In the genomic region with DNA sequence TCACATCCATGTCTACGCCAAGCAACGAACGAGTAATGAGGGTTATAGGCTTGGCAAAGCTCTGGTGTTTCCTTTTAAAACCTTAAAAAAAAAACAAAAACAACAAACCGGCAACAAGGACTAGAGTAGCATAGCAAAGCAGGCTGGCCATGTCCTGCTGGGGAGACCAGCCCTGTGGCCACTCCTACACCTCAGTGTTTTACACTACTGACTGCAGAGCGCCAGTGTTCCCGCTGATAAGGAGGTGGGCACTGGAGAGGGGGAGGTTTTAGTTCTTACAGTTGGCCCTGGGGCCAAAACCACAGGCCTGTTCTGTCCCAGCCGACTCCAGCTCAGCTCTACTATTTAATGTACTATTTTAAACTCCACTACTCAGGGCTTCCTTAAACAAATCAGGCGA, we compare ENCODE assay signal across 13 mouse cellular contexts. TPM values are rescaled to one million over a fixed set of nuclear protein-coding genes. Genes with fewer than 3 reads are reported as not detected.
DNase-seq lines count a peak whose midpoint lies in the region; ATAC-seq and TF ChIP-seq lines count a peak whose summit lies in the region.
"Had no signal": no experiment of that assay in that cellular context is flagged by ENCODE, and none has a peak within 500 bp of the region (broad histone marks: within the 10 kb centered on the region; RNA-seq: fewer than 3 reads in every experiment).

No protein-coding gene starts in this region.

- H3K4me1 ChIP-seq in hindbrain, embryonic 16.5 days (ENCODE audit: control insufficient read depth, insufficient read depth, low read depth, low read length): peaks cover 11% of the 10 kb centered on the region
- peaks cover 28% of the 10 kb centered on the region for H3K4me1 ChIP-seq in hindbrain, embryonic 12.5 days
- H3K4me1 ChIP-seq in liver, embryonic 12.5 days: peaks cover 68% of the 10 kb centered on the region

- TF ChIP-seq CTCF in left cerebral cortex, adult 2 months (IDR thresholded peaks at IDR 0.05): no peak

- H3K27me3 ChIP-seq in hindbrain, embryonic 16.5 days (replicated peaks; ENCODE audit: control insufficient read depth, insufficient read depth, low read length): no peaks in the 10 kb centered on the region
- H3K27me3 ChIP-seq in hindbrain, embryonic 12.5 days: no peaks in the 10 kb centered on the region
- no peaks in the 10 kb centered on the region for H3K27me3 ChIP-seq in liver, embryonic 12.5 days (replicated peaks)

- H3K9ac ChIP-seq in hindbrain, embryonic 16.5 days (ENCODE audit: low read depth, low read length): no peak overlapping the region
- H3K9ac ChIP-seq in hindbrain, embryonic 12.5 days: no peak overlapping the region
- peak overlapping the region; percentile 48 for H3K9ac ChIP-seq in liver, embryonic 12.5 days

- 25% methylated on average over 8 of the region's 8 CpGs for WGBS in hindbrain, embryonic 16.5 days
- WGBS in hindbrain, embryonic 12.5 days: 28% methylated on average over 8 of the region's 8 CpGs
- WGBS in liver, embryonic 12.5 days (ENCODE audit: insufficient replicate concordance): 16% methylated on average over 8 of the region's 8 CpGs

- no peak overlapping the region for H3K4me3 ChIP-seq in hindbrain, embryonic 16.5 days (ENCODE audit: low read length)
- no peak overlapping the region for H3K4me3 ChIP-seq in hindbrain, embryonic 12.5 days
- H3K4me3 ChIP-seq in liver, embryonic 12.5 days: 0 out of 2 replicates have a peak overlapping the region, but pooled peaks have one; percentile 13
- H3K4me3 ChIP-seq in left cerebral cortex, adult 2 months: no peak overlapping the region

- intact Hi-C loops in left cerebral cortex, adult 2 months (cut with DNase I): no loop called here

- ATAC-seq in hindbrain, embryonic 16.5 days: no peak
- ATAC-seq in hindbrain, embryonic 12.5 days (ENCODE audit: low FRiP score): no peak
- peak; percentile 68 for ATAC-seq in common myeloid progenitor, adult 5-6 weeks (replicated peaks; ENCODE audit: low read depth, poor library complexity, severe bottlenecking)
- ATAC-seq in liver, embryonic 12.5 days: peak; percentile 84
- ATAC-seq: intestine, postnatal 0 days had no signal

- peak; percentile 44 for DNase-seq in NIH3T3 (ENCODE audit: low read depth)
- DNase-seq in left cerebral cortex, adult 2 months (ENCODE audit: extremely low spot score in 1 of 2, low spot score in 2 of 2): no peak
- no peak for DNase-seq in layer of hippocampus, adult 9-11 months
- DNase-seq in thymus, postnatal 25 days: no peak
- DNase-seq: adrenal gland, postnatal 25 days; lung, postnatal 14 days; thymus, postnatal 14 days had no signal

- peaks cover 37% of the 10 kb centered on the region for H3K36me3 ChIP-seq in hindbrain, embryonic 16.5 days (ENCODE audit: control insufficient read depth, insufficient read depth, low read length)
- peaks cover 48% of the 10 kb centered on the region for H3K36me3 ChIP-seq in hindbrain, embryonic 12.5 days
- peaks cover 59% of the 10 kb centered on the region for H3K36me3 ChIP-seq in liver, embryonic 12.5 days

- H3K27ac ChIP-seq in hindbrain, embryonic 16.5 days (ENCODE audit: low read depth, low read length): peak overlapping the region; percentile 62
- no peak overlapping the region; the same call in 1 of the 2 replicates for H3K27ac ChIP-seq in hindbrain, embryonic 12.5 days
- peak overlapping the region; percentile 85 for H3K27ac ChIP-seq in liver, embryonic 12.5 days
- H3K27ac ChIP-seq in left cerebral cortex, adult 2 months: no peak overlapping the region

- no peak overlapping the region for H3K4me2 ChIP-seq in hindbrain, embryonic 16.5 days (ENCODE audit: low read length)
- H3K4me2 ChIP-seq in hindbrain, embryonic 12.5 days (replicated peaks): no peak overlapping the region
- H3K4me2 ChIP-seq in liver, embryonic 12.5 days: peak overlapping the region; percentile 61

- H3K9me3 ChIP-seq in hindbrain, embryonic 16.5 days (ENCODE audit: control insufficient read depth, low read length): no peaks in the 10 kb centered on the region
- no peaks in the 10 kb centered on the region for H3K9me3 ChIP-seq in hindbrain, embryonic 12.5 days (replicated peaks)
- no peaks in the 10 kb centered on the region for H3K9me3 ChIP-seq in liver, embryonic 12.5 days (replicated peaks)

RNA-seq across cellular contexts. Expression of a gene that starts 15.8 kb away (rescaled TPM):
- polyA plus RNA-seq in hindbrain, embryonic 16.5 days (2015; fragmentation: Nextera tagmentation; extraction: Ambion mirVana): 285 and 306 TPM in 2 replicates
- polyA plus RNA-seq in hindbrain, embryonic 12.5 days (2016; fragmentation: Nextera tagmentation; extraction: Ambion mirVana): 165 TPM in 2 replicates
- total RNA-seq in common myeloid progenitor, adult 5-6 weeks (2017): 59.4 and 74.8 TPM in 2 replicates
- 37.4 and 41.8 TPM in 2 replicates for polyA plus RNA-seq in liver, embryonic 12.5 days (2016; fragmentation: Nextera tagmentation; extraction: Ambion mirVana)
- 100 to 1,000 TPM; 144 to 161 TPM for total RNA-seq in left cerebral cortex, adult 2 months (2021)

RNA-seq across cellular contexts. Expression of a gene that starts 32.2 kb away (rescaled TPM):
- polyA plus RNA-seq in hindbrain, embryonic 16.5 days (2015; fragmentation: Nextera tagmentation; extraction: Ambion mirVana): 40.6 and 50.2 TPM in 2 replicates
- 47.2 and 57.1 TPM in 2 replicates for polyA plus RNA-seq in hindbrain, embryonic 12.5 days (2016; fragmentation: Nextera tagmentation; extraction: Ambion mirVana)
- total RNA-seq in common myeloid progenitor, adult 5-6 weeks (2017): 80.9 and 86.3 TPM in 2 replicates
- polyA plus RNA-seq in liver, embryonic 12.5 days (2016; fragmentation: Nextera tagmentation; extraction: Ambion mirVana): 28.1 and 28.3 TPM in 2 replicates
- total RNA-seq in left cerebral cortex, adult 2 months (2021): 10 to 100 TPM; 42.7 to 43.7 TPM

RNA-seq across cellular contexts. Expression of a gene that starts 33.0 kb away (rescaled TPM):
- 11.9 and 27.7 TPM in 2 replicates for polyA plus RNA-seq in hindbrain, embryonic 16.5 days (2015; fragmentation: Nextera tagmentation; extraction: Ambion mirVana)
- polyA plus RNA-seq in hindbrain, embryonic 12.5 days (2016; fragmentation: Nextera tagmentation; extraction: Ambion mirVana): 80.2 and 81.9 TPM in 2 replicates
- 365 and 466 TPM in 2 replicates for total RNA-seq in common myeloid progenitor, adult 5-6 weeks (2017)
- polyA plus RNA-seq in liver, embryonic 12.5 days (2016; fragmentation: Nextera tagmentation; extraction: Ambion mirVana): 85.2 and 87.5 TPM in 2 replicates
- 10 to 100 TPM; 31.0 to 38.8 TPM for total RNA-seq in left cerebral cortex, adult 2 months (2021)

RNA-seq across cellular contexts. Expression of a gene that starts 46.0 kb away (rescaled TPM):
- not detected in 2 replicates for polyA plus RNA-seq in hindbrain, embryonic 16.5 days (2015; fragmentation: Nextera tagmentation; extraction: Ambion mirVana)
- not detected in 2 replicates for polyA plus RNA-seq in hindbrain, embryonic 12.5 days (2016; fragmentation: Nextera tagmentation; extraction: Ambion mirVana)
- total RNA-seq in common myeloid progenitor, adult 5-6 weeks (2017): not detected in 2 replicates
- polyA plus RNA-seq in liver, embryonic 12.5 days (2016; fragmentation: Nextera tagmentation; extraction: Ambion mirVana): not detected in 2 replicates
- total RNA-seq in left cerebral cortex, adult 2 months (2021): not detected
- total RNA-seq: adrenal gland, postnatal 25 days; MEL had no signal
- polyA plus RNA-seq: intestine, postnatal 0 days had no signal

RNA-seq across cellular contexts. Expression of a gene that starts 51.0 kb away (rescaled TPM):
- polyA plus RNA-seq in hindbrain, embryonic 16.5 days (2015; fragmentation: Nextera tagmentation; extraction: Ambion mirVana): 3.2 and 3.6 TPM in 2 replicates
- polyA plus RNA-seq in hindbrain, embryonic 12.5 days (2016; fragmentation: Nextera tagmentation; extraction: Ambion mirVana): 0.56 and 0.76 TPM in 2 replicates
- total RNA-seq in common myeloid progenitor, adult 5-6 weeks (2017): not detected in 2 replicates
- not detected in 2 replicates for polyA plus RNA-seq in liver, embryonic 12.5 days (2016; fragmentation: Nextera tagmentation; extraction: Ambion mirVana)
- total RNA-seq in left cerebral cortex, adult 2 months (2021): 1 to 10 TPM; 1.0 to 1.5 TPM
- total RNA-seq: MEL had no signal

Comparison
In these comparisons a context has a peak if more than half of its experiments do, and no peak if none do; other contexts are left out.
1. H3K27ac ChIP-seq: peak in hindbrain, embryonic 16.5 days (single experiment) and liver, embryonic 12.5 days (single experiment); none in hindbrain, embryonic 12.5 days (single experiment) and left cerebral cortex, adult 2 months (single experiment).
2. ATAC-seq: peak in common myeloid progenitor, adult 5-6 weeks (single experiment) and liver, embryonic 12.5 days (single experiment); none in hindbrain, embryonic 16.5 days (single experiment) and hindbrain, embryonic 12.5 days (single experiment).